Mouse (Mus musculus) ES-E14 (cell line): ENCODE results near the gene Ccdc30.

Experiments
- CHD2 ChIP-seq: IDR thresholded peaks from 2 replicates; pipeline ENCODE4 v1.6.1; 2014; ENCODE audit warnings: mild to moderate bottlenecking, low read depth, low read length, inconsistent platforms
- HCFC1 ChIP-seq: IDR thresholded peaks from 2 replicates; pipeline ENCODE4 v1.6.1; 2012; ENCODE audit warnings: low read length, inconsistent platforms, borderline replicate concordance; ENCODE audit not compliant: insufficient read depth

DNA sequence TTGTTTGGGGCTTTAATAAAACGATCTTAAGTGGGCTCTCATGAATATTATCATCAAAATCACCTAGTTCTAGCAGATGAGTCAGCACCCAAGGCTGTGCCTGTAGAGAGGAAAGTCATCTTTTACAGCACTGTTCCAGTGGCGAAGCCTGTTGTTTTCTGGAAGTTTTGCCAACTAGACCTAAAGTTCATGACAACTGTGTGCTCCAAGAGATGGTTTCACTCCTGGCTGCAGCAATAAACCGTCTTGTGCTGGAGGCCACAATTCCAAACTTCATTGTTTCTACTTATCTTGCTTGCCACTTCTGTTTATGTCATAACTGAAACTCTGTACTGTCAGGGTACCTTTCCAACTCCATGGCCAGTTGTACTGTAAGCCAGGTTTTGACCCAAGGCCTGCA is 1.9 kb upstream of the Ccdc30 start:
- no peak for TF ChIP-seq CHD2
- TF ChIP-seq HCFC1, result no peak
